Mouse (Mus musculus) G1E (cell line): Measurements from ENCODE around the gene Ccdc148.

Source experiments
- CTCF ChIP-seq: IDR thresholded peaks from 2 replicates; pipeline ENCODE4 v1.5.1; 2012; ENCODE audit warnings: low read depth, low read length, inconsistent platforms, mixed read lengths
- TAL1 ChIP-seq: conservative IDR thresholded peaks from 2 replicates; pipeline ENCODE4 v1.6.1; 2012; ENCODE audit warnings: low read depth, low read length, inconsistent platforms, mixed read lengths

- no peak for TF ChIP-seq CTCF
- no peak for TF ChIP-seq TAL1
These were observed 32.6 kb upstream of the Ccdc148 start for GRCm38 (mm10) chr2:59193117-59193516.
